Mouse (Mus musculus) CD8-positive naive resting alpha-beta T cell, adult 2 months (primary cell): ENCODE results near the gene Efr3b.

ENCODE experiments used
- DNase-seq, 2 experiments: peaks; one replicate each; pipeline ENCODE4 v3.0.0; 2022; ENCODE audit warnings: low read depth in 2 of 2, low spot score in 2 of 2

Gene Efr3b

GRCm38 (mm10) chr12:4038061-4039041, at the start of gene Efr3b:
Gene Efr3b (minus strand): TSS chr12:4038915.
- DNase-seq = peak; percentile 16 to 25

GRCm38 (mm10) chr12:4083441-4083840, 44.7 kb upstream of the Efr3b start:
- no peak for DNase-seq

GRCm38 (mm10) chr12:4082132-4083001, 43.7 kb upstream of the Efr3b start, which contains the start of gene Dnajc27:
Gene Dnajc27 (plus strand): TSS chr12:4082583.
- peak; percentile 89 to 92 for DNase-seq

GRCm38 (mm10) chr12:4080311-4080710, 41.6 kb upstream of the Efr3b start:
- peak; percentile 72 to 83 for DNase-seq

- no peak for DNase-seq
Measured at GRCm38 (mm10) chr12:4078069-4078468, 39.4 kb upstream of the Efr3b start.

DNA sequence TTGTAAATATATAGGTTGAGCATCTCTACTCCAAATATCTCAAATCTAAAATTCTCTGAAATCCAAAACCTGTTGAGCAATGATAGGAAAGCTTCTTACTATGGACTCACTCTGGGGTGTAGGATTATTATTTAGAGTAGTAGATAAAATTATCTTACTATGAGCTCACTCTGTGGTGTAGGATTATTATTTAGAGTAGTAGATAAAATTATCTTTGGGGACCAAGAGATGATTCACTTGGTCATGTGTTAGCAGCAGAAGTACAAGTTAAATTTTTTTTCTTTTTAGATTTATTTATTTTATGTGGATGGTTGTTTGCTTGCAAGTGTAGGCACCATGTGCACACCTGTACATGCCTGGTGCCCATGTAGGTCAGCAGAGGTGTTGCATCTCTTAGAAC, 37.7 kb upstream of the Efr3b start:
- DNase-seq = no peak

DNA sequence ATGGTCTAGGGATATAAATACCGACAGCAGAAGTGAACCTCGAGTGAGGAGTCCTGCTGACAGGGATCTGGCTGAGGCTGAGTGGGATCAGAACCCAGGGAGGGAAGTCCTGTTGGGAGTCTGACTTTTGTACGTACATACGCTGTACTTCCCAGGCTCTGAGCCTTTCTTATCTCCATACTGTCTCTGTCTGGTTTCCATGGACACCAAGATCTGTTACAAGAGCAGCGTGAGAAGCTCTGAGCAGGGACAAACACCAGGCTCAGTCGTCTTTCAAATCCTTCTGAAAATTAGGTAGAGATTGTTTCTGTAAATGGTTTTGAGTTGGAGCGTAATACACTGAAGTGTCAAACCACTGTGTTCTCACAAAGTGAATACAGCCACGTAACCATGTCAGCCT, 36.7 kb upstream of the Efr3b start:
- DNase-seq = no peak

GRCm38 (mm10) chr12:4071671-4072070, 33.0 kb upstream of the Efr3b start:
- DNase-seq = no peak

GRCm38 (mm10) chr12:4068551-4068950, 29.8 kb upstream of the Efr3b start:
- DNase-seq = no peak

DNA sequence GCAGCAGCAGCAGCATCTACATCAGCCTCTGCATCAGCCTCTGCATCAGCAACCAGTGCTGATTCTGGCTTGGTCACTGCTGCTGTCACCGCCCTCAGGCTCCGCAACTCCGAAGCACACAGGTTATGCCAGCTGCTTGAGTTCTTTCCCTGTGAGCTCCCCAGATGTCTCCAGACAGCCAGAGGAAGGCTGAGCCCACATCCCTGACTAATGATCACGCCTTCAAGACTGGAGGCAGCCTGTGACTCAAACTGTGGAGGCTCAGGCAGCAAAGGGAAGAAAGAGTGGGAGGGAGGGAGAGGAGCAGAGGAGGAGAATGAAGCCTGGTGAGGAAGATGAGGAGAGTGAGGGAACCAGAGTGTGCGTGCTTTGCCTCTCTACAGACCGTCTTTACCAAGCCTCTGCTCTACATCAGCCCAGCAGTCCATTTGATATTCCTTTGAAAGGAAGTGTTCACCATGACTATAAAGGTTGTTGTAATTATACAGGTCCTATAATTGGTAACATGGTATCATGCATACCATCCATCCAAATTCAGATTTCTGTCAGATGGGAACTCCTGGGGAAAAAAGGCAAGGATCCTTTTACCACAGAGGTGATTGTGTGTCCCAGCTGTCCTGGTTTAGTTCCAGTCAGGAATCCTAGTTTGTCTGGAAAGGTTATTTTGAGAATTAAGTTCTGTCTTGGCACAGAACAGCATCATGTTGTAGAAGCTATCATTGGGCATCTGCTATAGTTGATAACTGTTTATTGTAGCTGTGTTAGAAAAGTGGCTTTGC, 28.2 kb upstream of the Efr3b start:
- no peak for DNase-seq

GRCm38 (mm10) chr12:4065944-4066343, 27.2 kb upstream of the Efr3b start:
- no peak for DNase-seq

GRCm38 (mm10) chr12:4065498-4065897, 26.8 kb upstream of the Efr3b start:
- DNase-seq = peak in 1 of 2 experiments; percentile 31

DNA sequence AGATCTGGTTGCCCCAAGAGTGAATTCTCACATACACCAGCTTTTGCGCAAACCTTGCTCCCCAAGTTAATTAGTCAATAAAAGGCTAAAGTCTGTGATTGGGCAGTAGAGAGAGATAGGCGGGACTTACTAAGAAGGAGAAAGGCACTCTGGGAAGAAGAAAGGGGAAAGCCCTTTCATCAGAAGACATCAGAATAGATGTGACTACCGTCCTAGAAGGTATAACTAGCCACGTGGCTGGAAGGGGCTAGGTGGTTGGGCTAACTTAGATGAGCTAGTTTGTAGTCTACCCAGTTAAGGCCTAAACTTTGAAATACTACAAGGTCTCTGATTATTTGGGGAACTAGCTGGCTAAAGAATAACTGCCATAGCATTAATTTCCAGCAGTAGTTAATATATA, 21.0 kb upstream of the Efr3b start:
- DNase-seq = no peak

GRCm38 (mm10) chr12:4058321-4058720, 19.6 kb upstream of the Efr3b start:
- no peak for DNase-seq

- no peak for DNase-seq
Measured at GRCm38 (mm10) chr12:4054845-4055244, 16.1 kb upstream of the Efr3b start.

DNA sequence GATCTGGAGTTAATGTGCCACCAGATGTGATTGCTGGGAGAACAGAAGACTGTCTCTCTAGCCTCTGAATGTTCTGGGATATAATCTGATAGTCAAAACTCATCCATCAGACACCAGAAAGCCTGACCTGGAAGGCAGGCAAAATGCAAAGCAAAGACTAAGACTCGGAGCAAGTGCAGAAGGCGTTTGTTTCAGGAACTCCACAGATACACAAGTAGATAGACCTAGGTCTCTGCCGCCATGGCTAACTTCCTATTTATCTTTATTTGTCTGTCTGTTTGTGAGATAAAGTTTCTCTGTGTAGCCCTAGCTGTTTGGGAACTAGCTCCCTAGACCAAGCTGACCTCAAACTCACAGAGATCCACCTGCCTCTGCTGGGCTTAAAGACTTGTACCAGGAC, 14.9 kb upstream of the Efr3b start:
- no peak for DNase-seq

- no peak for DNase-seq
Measured at GRCm38 (mm10) chr12:4050861-4051425, 12.2 kb upstream of the Efr3b start.

GRCm38 (mm10) chr12:4048031-4048430, 9.3 kb upstream of the Efr3b start:
- no peak for DNase-seq

- no peak for DNase-seq
Measured at GRCm38 (mm10) chr12:4045992-4046391, 7.3 kb upstream of the Efr3b start.

GRCm38 (mm10) chr12:4042411-4042810, 3.7 kb upstream of the Efr3b start:
- no peak for DNase-seq

GRCm38 (mm10) chr12:4039046-4039445, 331 bp upstream of the Efr3b start:
- DNase-seq = no peak
